Mouse (Mus musculus) layer of hippocampus, adult 9-10 months (tissue): ENCODE results near the gene Pbx4.

Experiments
- DNase-seq: peaks from one replicate; pipeline ENCODE4 v3.0.0; 2022; ENCODE audit warnings: low spot score

The Pbx4 gene

GRCm38 (mm10) chr8:69874654-69875053 lies 42.4 kb downstream of the Pbx4 start:
- no peak for DNase-seq

- DNase-seq, result no peak
Measured at GRCm38 (mm10) chr8:69876097-69876496, 43.8 kb downstream of the Pbx4 start.

- no peak for DNase-seq
Measured at GRCm38 (mm10) chr8:69876967-69877366, 44.7 kb downstream of the Pbx4 start.

- no peak for DNase-seq
Measured at GRCm38 (mm10) chr8:69877396-69877795, 45.1 kb downstream of the Pbx4 start.

- no peak for DNase-seq
Measured at GRCm38 (mm10) chr8:69877992-69878391, 45.7 kb downstream of the Pbx4 start.

GRCm38 (mm10) chr8:69879678-69880077 lies 47.4 kb downstream of the Pbx4 start:
- no peak for DNase-seq

GRCm38 (mm10) chr8:69880841-69881240 lies 48.5 kb downstream of the Pbx4 start:
- no peak for DNase-seq

GRCm38 (mm10) chr8:69881261-69881865 lies 49.1 kb downstream of the Pbx4 start:
- DNase-seq, result no peak

DNA sequence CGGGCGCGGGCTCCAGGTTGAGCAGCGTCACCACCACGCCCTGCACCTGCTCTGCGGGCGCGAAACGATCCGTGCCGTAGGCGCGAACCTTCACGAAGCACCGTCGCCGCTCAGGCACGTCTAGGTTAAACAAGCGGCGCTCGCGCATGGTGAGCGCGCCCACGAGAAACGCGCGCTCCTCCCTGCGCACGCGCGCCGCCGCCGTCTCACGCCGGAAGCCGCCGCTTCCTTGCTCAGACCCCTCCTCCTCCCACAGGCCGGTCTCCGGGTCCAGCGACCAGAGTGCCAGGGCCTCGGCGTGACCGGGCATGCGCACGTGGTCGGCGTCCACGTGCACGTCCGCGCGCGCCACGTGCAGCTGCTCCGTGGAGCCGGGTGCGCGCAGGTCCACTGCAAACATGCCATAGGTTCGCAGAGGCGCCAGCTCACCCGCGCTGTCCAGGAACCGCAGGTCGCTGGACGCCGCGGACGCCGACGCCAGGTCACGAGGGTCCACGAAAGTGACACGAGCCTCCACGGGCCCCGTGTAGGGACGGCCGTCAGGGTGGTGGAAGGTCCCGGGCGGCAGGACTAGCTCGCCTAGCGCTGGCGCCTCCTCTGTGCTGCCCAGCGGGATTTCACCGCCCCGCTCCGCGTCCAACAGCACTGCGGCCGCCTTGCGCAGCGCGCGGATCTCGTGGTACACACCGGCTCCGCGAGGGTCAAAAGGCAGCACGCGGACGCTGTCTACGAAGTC lies 49.9 kb downstream of the Pbx4 start:
- no peak for DNase-seq

GRCm38 (mm10) chr8:69882833-69883600 lies 50.7 kb downstream of the Pbx4 start:
- no peak for DNase-seq

DNA sequence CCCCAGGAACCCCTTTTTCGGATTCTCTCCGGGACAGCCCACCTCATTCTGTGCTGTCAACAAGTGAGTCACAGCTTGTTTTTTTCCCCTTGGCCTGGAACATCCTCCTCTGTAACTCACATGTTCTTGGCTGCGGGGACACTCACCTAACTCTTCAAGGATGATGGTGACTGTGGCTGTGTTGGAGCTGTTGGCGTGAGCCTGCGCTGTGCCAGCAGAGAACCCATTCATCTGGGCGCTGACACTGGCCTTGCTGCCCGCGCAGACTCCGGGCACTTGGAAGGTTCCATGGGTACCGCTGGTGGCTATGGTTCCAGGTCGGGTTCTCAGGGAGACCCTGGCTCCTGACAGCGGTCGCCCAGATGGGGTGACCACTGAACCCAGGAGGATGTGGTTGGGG lies 51.9 kb downstream of the Pbx4 start:
- DNase-seq, result no peak

GRCm38 (mm10) chr8:69887289-69888243 lies 55.3 kb downstream of the Pbx4 start, which contains the start of gene Cilp2:
Cilp2 (minus strand) TSS chr8:69887687.
- no peak for DNase-seq

DNA sequence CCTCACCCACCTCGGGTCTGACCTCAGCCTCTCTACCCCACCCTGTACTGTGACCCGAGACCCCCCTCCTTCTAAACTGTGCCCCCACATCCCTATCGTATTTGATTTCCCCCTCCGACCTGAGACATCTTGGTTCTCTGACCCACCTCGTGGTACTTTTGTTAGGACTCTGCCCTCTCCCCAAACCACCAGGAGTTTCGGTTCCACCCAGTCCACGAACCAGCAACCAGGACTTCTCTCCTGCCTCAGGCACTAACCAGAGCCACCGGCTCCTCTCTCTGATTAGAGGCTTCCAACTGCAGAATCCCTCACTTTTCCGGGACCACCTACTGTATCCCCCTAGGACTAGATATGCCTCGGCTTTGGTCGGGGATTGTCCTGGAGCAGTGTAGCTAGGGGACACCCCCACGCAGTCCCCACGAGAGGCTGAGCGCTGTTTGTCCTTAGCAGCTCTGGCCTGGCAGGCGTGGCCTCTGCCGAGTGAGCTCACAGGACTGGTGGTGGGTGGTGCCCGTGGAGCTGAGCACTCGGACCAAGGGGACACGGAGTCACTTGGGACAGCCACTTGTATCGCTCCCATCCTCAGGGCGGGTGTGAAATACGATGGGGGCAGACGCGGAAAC lies 56.1 kb downstream of the Pbx4 start:
- no peak for DNase-seq

DNA sequence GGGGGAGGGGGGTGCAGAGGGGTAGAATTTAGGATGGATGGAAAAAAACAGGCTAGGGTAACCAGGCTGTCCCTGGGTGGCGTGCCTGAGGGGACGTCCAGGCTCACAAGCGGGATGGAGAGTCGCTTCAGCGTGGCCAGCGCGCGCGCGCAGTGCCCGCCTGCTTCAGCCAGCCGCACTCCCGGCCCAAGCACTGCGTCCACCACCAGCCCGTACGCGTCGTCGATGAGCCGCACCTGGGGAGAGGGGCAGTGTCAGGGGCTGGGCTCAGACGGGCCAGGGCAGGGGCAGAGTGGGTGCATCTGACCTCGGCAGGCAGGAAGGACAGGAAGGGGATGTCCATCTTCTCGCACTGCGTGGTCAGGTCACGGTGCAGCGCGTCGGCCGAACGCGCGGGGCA lies 56.6 kb downstream of the Pbx4 start:
- no peak for DNase-seq

DNA sequence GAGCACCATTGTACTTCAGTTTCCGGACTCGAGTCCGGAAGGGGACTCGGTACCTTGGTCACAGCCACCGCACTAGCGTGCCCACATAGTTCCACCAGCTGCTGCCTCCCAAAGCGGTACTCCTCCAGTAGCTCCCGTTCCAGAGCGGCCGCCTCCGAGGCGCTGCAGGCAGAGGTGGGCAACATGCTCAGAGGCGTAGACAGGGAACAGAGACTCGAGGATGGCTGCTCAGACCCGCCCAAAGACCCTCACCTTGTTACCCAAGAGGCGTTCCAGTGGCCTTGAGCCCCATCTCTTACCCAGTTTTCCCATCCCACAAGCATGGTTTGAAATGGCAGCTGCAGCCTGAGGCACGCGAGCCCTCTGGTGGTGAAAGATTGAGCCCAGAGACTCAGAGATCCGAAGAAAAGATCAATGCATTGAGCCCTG lies 58.5 kb downstream of the Pbx4 start:
- DNase-seq, result no peak

- DNase-seq, result no peak
Measured at GRCm38 (mm10) chr8:69893863-69894262, 61.6 kb downstream of the Pbx4 start.

DNA sequence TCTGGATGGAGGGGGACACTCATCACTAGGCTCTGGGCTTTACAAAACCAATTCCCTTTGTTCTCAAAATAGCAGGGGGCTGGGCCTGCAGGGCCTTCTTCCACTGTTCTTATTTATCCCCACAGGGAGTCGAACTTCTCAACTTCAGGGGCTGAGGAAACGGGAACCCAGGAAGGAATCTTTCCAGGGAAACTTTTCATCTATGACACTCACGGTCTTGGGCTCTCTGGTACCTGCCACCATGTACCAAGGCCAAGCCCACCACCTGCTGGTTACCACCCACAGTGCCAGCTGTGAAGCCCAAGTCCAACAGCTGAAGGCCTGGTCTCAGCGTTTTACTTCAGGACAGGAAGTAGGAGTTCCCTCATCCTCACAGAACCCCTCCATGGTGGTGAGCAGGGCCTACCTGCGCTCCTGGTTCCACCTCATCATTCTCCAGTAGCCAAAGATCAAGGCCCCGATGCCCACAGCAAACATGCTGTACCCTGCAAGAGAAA lies 62.6 kb downstream of the Pbx4 start:
- DNase-seq, result no peak

- DNase-seq, result no peak
Measured at GRCm38 (mm10) chr8:69895772-69896451, 63.6 kb downstream of the Pbx4 start.

DNA sequence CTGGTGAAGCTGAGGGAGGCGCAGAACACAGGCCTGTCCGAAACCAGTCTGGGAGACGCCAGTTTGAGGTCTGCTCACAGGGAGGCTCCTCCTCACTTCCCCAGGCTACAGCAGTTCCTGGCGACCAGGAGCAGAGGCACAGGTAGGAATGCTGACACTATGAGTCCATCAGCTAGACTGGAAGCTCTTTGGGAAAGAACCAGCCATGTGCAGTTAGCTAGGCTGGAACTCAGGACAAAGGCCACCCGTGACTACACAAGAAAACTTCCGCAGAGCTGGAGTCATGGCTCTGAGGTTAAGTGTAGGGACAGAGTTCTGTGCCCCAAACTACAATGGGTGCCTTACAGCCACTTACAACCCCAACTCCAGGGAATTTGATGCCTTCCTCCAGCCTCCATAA lies 65.6 kb downstream of the Pbx4 start:
- no peak for DNase-seq

DNA sequence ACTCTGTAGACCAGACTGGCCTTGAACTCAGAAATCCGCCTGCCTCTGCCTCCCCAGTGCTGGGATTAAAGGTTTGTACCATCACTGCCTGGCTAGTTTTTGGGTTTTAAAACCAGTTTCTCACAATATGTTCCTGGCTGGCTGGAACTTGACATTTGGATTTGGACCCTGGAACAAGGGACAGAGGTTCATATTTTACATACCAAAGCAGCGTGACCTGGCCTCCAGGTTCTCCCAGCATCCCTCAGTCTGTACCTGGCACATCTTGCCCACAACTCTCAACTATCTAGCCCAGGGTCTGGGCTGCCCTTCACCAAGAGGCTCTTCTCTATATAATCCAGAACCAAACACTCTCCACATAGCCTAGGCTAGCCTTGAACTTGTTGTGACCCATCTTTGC lies 67.6 kb downstream of the Pbx4 start:
- no peak for DNase-seq
